In the genomic region with DNA sequence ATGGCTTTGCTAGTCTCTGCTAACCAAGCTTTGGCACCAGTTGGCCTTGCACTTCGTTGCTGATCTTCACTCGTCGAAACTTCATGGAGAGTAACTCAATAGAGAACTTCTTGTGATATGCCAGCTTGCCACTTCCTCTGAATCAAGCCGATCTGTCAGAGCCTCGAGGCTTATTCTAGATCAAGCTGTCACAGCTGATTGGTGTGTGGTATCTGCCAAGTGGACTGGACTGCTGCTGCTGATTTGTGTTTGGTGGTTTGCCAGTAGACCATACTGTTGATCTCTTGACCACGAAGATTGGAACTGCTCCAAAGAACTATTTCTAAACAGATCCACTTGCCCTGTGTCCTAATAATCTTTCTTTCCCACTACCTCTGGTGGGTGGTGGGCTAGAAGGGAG, we compare ENCODE assay signal across 26 mouse cellular contexts. TPM values are rescaled to one million over a fixed set of nuclear protein-coding genes. Genes with fewer than 3 reads are reported as not detected.
DNase-seq lines count a peak whose midpoint lies in the region; ATAC-seq and TF ChIP-seq lines count a peak whose summit lies in the region.
"Had no signal": no experiment of that assay in that cellular context is flagged by ENCODE, and none has a peak within 500 bp of the region (broad histone marks: within the 10 kb centered on the region; RNA-seq: fewer than 3 reads in every experiment).

No protein-coding gene starts in this region.

- H3K27me3 ChIP-seq in intestine, postnatal 0 days (replicated peaks; ENCODE audit: control insufficient read depth, insufficient read depth, low read length), result no peaks in the 10 kb centered on the region
- H3K27me3 ChIP-seq: limb, embryonic 15.5 days; midbrain, embryonic 15.5 days had no signal

- no peak for ATAC-seq in intestine, postnatal 0 days
- ATAC-seq: forebrain, embryonic 14.5 days; inflammation-experienced regulatory T-cells, adult 6 months; midbrain, embryonic 15.5 days had no signal

- H3K36me3 ChIP-seq in intestine, postnatal 0 days (ENCODE audit: control insufficient read depth, insufficient read depth), result no peaks in the 10 kb centered on the region
- H3K36me3 ChIP-seq: limb, embryonic 15.5 days; midbrain, embryonic 15.5 days had no signal

- no peak overlapping the region for H3K4me3 ChIP-seq in intestine, postnatal 0 days (ENCODE audit: low read depth, low read length)
- H3K4me3 ChIP-seq: erythroblast, embryonic 14.5 days; heart, adult 2 months; limb, embryonic 15.5 days; megakaryocyte, embryonic 14.5 days; midbrain, embryonic 15.5 days; myocyte had no signal

- no peak overlapping the region for H3K4me2 ChIP-seq in intestine, postnatal 0 days (replicated peaks; ENCODE audit: low read depth)
- H3K4me2 ChIP-seq: limb, embryonic 15.5 days; midbrain, embryonic 15.5 days had no signal

- H3K27ac ChIP-seq in intestine, postnatal 0 days (ENCODE audit: low read depth, low read length), result no peak overlapping the region
- H3K27ac ChIP-seq: heart, adult 2 months; limb, embryonic 15.5 days; midbrain, embryonic 15.5 days had no signal

- H3K9me3 ChIP-seq in intestine, postnatal 0 days (ENCODE audit: control insufficient read depth), result no peaks in the 10 kb centered on the region
- H3K9me3 ChIP-seq: limb, embryonic 15.5 days; midbrain, embryonic 15.5 days had no signal

- WGBS in intestine, postnatal 0 days, result 74% methylated on average over 6 of the region's 6 CpGs

- H3K4me1 ChIP-seq in intestine, postnatal 0 days (replicated peaks; ENCODE audit: control insufficient read depth, insufficient read depth, low read length), result no peaks in the 10 kb centered on the region
- H3K4me1 ChIP-seq: limb, embryonic 15.5 days; midbrain, embryonic 15.5 days had no signal

- no peak overlapping the region for H3K9ac ChIP-seq in intestine, postnatal 0 days (ENCODE audit: low read depth, low read length)
- H3K9ac ChIP-seq: limb, embryonic 15.5 days; midbrain, embryonic 15.5 days had no signal

- TF ChIP-seq CTCF in intestine, postnatal 0 days (IDR thresholded peaks at IDR 0.05; ENCODE audit: low read depth), result no peak

- DNase-seq in kidney, adult 18-20 months, result peak; percentile 31
- DNase-seq in kidney, postnatal 4 days, result no peak
- peak; percentile 61 for DNase-seq in 3T3-L1 (ENCODE audit: low read depth, low spot score)
- DNase-seq in MEL-GATA-1-ER (ENCODE audit: extremely low read depth, low read depth), result peak; percentile 37
- peak; percentile 61 to 81 for DNase-seq in kidney, postnatal 25 days
- DNase-seq in lung, postnatal 25 days (ENCODE audit: low spot score), result no peak
- no peak for DNase-seq in cerebellum, adult 8-10 months
- DNase-seq: adrenal gland, postnatal 25 days; cerebellum, adult 18-20 months; gastrocnemius, postnatal 14 days; heart, adult 2 months; lung, postnatal 10 days; thymus, postnatal 14 days had no signal

RNA-seq across cellular contexts. Expression of a gene that starts 8.9 kb away (rescaled TPM):
- polyA plus RNA-seq in intestine, postnatal 0 days (2015; fragmentation: Nextera tagmentation; extraction: Ambion mirVana), result 3.9 and 4.7 TPM in 2 replicates
- polyA plus RNA-seq: cortical plate, adult 2 months; embryonic facial prominence, embryonic 11.5 days; erythroblast, embryonic 14.5 days; forebrain, embryonic 14.5 days; heart, postnatal 0 days; hindbrain, embryonic 11.5 days; inflammation-experienced regulatory T-cells, adult 6 months; limb, embryonic 15.5 days; midbrain, embryonic 15.5 days; myocyte; neural tube, embryonic 14.5 days had no signal

RNA-seq across cellular contexts. Expression of a gene that starts 22.2 kb away (rescaled TPM):
- polyA plus RNA-seq in intestine, postnatal 0 days (2015; fragmentation: Nextera tagmentation; extraction: Ambion mirVana), result 50.9 and 57.5 TPM in 2 replicates

RNA-seq across cellular contexts. Expression of a gene that starts 49.4 kb away (rescaled TPM):
- polyA plus RNA-seq in intestine, postnatal 0 days (2015; fragmentation: Nextera tagmentation; extraction: Ambion mirVana), result 5.4 and 6.7 TPM in 2 replicates

RNA-seq across cellular contexts. Expression of a gene that starts 58.9 kb away (rescaled TPM):
- polyA plus RNA-seq in intestine, postnatal 0 days (2015; fragmentation: Nextera tagmentation; extraction: Ambion mirVana), result 17.0 TPM in 2 replicates

Comparison
In these comparisons a context has a peak if more than half of its experiments do, and no peak if none do; other contexts are left out.
1. DNase-seq: peak in kidney, adult 18-20 months (single experiment), 3T3-L1 (single experiment), MEL-GATA-1-ER (single experiment) and kidney, postnatal 25 days (2 of 2); none in kidney, postnatal 4 days (0 of 2), lung, postnatal 25 days (single experiment) and cerebellum, adult 8-10 months (single experiment).